Mouse (Mus musculus) kidney, postnatal 0 days (tissue): ENCODE data around the gene Mmd2. TPM values are rescaled to one million over a fixed set of nuclear protein-coding genes. Genes with fewer than 3 reads are reported as not detected.

Experiments used
- ATAC-seq: fragments of 200-750 bp; cut with Nextera tagmentation; replicated peaks from 2 replicates; pipeline ENCODE4 v1.8.0; 2017; ENCODE audit warnings: low read depth, moderate number of reproducible peaks, moderate TSS enrichment, moderate library complexity; ENCODE audit not compliant: low FRiP score
- DNase-seq: peaks from one replicate; pipeline ENCODE4 v3.0.0-alpha.2; 2016; ENCODE audit warnings: low spot score
- H3K27ac ChIP-seq: fragments of 300-500 bp; sonication (generic); 2 replicates; pipeline ENCODE4 v1.5.1; 2014; ENCODE audit warnings: mild to moderate bottlenecking
- H3K27me3 ChIP-seq: fragments of 300-500 bp; sonication (generic); 2 replicates; pipeline ENCODE4 v1.6.1; 2014; ENCODE audit warnings: low read length, mixed read lengths; ENCODE audit not compliant: insufficient read depth
- H3K36me3 ChIP-seq: fragments of 300-500 bp; sonication (generic); 2 replicates; pipeline ENCODE4 v1.6.1; 2014; ENCODE audit warnings: low read length, mixed read lengths; ENCODE audit not compliant: insufficient read depth
- H3K4me1 ChIP-seq: fragments of 300-500 bp; sonication (generic); replicated peaks from 2 replicates; pipeline ENCODE4 v1.6.1; 2014; ENCODE audit warnings: antibody characterized with exemption, low read length, mixed read lengths; ENCODE audit not compliant: insufficient read depth
- H3K4me2 ChIP-seq: fragments of 300-500 bp; sonication (generic); 2 replicates; pipeline ENCODE4 v1.6.1; 2014; ENCODE audit warnings: mild to moderate bottlenecking, low read length, moderate library complexity, mixed read lengths
- H3K4me3 ChIP-seq: fragments of 300-500 bp; sonication (generic); replicated peaks from 2 replicates; pipeline ENCODE4 v1.5.1; 2014; ENCODE audit warnings: low read depth, low read length
- H3K9ac ChIP-seq: fragments of 300-500 bp; sonication (generic); 2 replicates; pipeline ENCODE4 v1.6.1; 2014; ENCODE audit warnings: low read depth, low read length
- H3K9me3 ChIP-seq: fragments of 300-500 bp; sonication (generic); replicated peaks from 2 replicates; pipeline ENCODE4 v1.6.1; 2016; ENCODE audit warnings: low read length, inconsistent platforms, mixed read lengths
- CTCF ChIP-seq: IDR thresholded peaks from 2 replicates; pipeline ENCODE4 v1.5.1; 2016; ENCODE audit warnings: antibody characterized with exemption, low read depth, mild to moderate bottlenecking, moderate library complexity
- WGBS: fragments of 180-500 bp; shearing (Covaris S2); extraction: QIAGEN DNeasy Blood & Tissue Kit; methylation state at CpG from one replicate; pipeline ENCODE4 v1.1.7; 2014; 5-methylcytosine and 5-hydroxymethylcytosine counted together
- polyA plus RNA-seq: library from polyadenylated mRNA; unstranded; fragments of >200 nt; fragmentation: Nextera tagmentation; extraction: Ambion mirVana; gene quantifications from 2 replicates; pipeline ENCODE4 v1.2.1, GENCODE M21; 2015

Mmd2 gene
- polyA plus RNA-seq, 1 experiment from 2014 or later: 0.64 TPM

DNA sequence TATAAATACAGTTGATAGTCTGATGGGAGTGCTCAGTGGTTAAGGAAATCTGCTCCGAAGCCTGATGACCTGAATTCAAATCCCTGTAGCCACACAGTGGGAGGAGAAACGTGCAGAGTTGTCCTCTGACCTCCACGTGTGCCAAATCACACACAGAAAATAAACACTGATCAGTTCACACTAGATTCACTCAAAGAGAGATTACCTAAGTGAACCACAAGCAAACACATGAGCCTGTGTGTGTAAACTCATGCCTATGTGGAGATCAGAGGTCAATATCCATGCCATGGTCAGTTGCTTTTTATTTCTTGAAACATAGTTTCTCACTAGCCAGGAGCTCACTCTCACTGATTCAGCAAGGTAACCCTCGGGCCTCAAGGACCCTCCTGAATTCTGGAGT lies 88.2 kb downstream of the Mmd2 start:
- Histone ChIP-seq H3K9ac (no peak overlapping the region), H3K27ac (no peak overlapping the region), H3K27me3 (no peaks in the 10 kb centered on the region), H3K36me3 (no peaks in the 10 kb centered on the region), H3K9me3 (0 out of 2 replicates have a peak, but pooled peaks cover 3% of the 10 kb centered on the region), H3K4me3 (no peak overlapping the region), H3K4me1 (no peaks in the 10 kb centered on the region), H3K4me2 (no peak overlapping the region)
- 68% methylated on average over 4 of the region's 4 CpGs for WGBS
- DNase-seq: no peak
- TF ChIP-seq CTCF: no peak
- ATAC-seq: no peak

DNA sequence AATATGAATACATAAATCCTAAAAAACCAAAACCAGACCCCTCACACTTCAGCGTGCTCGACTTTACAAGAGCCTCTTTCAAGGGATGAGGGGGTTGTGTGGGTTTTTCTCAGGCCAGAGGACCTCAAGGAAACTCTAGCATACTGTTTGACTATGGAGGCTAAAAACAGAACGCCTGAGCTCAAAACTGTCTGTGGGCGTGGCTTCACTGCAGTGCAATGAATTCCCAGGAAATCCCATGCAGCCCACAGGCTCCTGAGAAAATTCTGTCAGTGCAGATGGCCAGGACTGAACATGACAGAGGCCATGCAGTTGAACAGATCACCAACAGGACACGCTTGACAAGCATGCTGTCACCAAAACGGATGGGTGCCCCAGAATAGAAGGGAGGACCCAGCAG lies 89.6 kb downstream of the Mmd2 start:
- 0 out of 2 replicates have a peak, but pooled peaks cover 3% of the 10 kb centered on the region for H3K9me3 ChIP-seq
- H3K27ac ChIP-seq: no peak overlapping the region

More for the DNA sequence above, 89.6 kb downstream of the Mmd2 start:
- Histone ChIP-seq H3K4me2 (no peak overlapping the region), H3K4me3 (no peak overlapping the region), H3K36me3 (no peaks in the 10 kb centered on the region), H3K9ac (no peak overlapping the region), H3K27me3 (no peaks in the 10 kb centered on the region), H3K4me1 (no peaks in the 10 kb centered on the region)
- 51% methylated on average over 6 of the region's 6 CpGs for WGBS
- TF ChIP-seq CTCF: no peak
- ATAC-seq (no peak), DNase-seq (no peak)

Other genes with a start within 250 kb of the Mmd2 start
- gene Foxk1, start 207.3 kb downstream of the Mmd2 start, polyA plus RNA-seq: 5.6 and 5.8 TPM in 2 replicates
- gene Ap5z1, start 144.9 kb downstream of the Mmd2 start, polyA plus RNA-seq: 6.4 and 8.8 TPM in 2 replicates
- gene Papolb, start 78.7 kb downstream of the Mmd2 start, polyA plus RNA-seq: 0.04 and 0.14 TPM in 2 replicates
- 0.61 and 1.2 TPM in 2 replicates for gene Radil, start 57.7 kb downstream of the Mmd2 start, polyA plus RNA-seq
- 41.8 and 46.2 TPM in 2 replicates for gene Wipi2, start 18.9 kb upstream of the Mmd2 start, polyA plus RNA-seq
- 2.5 and 3.1 TPM in 2 replicates for gene Slc29a4, start 83.7 kb upstream of the Mmd2 start, polyA plus RNA-seq
- 16.3 and 18.4 TPM in 2 replicates for gene Tnrc18, start 208.9 kb upstream of the Mmd2 start, polyA plus RNA-seq